Mouse (Mus musculus): ENCODE results near the gene 4931414P19Rik.

GRCm38 (mm10) chr14:54592319-54592934 is 13.4 kb downstream of the 4931414P19Rik start:
- TF ChIP-seq POLR2A (IDR thresholded peaks at IDR 0.05; ENCODE audit: extremely low read depth, insufficient read depth, low read length) (no peak), CTCF (IDR thresholded peaks at IDR 0.05; ENCODE audit: extremely low read depth, insufficient read depth, low read length) (no peak)
